Mouse (Mus musculus) MEL (cell line): ENCODE measurements around the gene Stmn1. TPM values are rescaled to one million over a fixed set of nuclear protein-coding genes. Genes with fewer than 3 reads are reported as not detected.

ENCODE experiments used
- DNase-seq: peaks from one replicate; pipeline ENCODE4 v3.0.0; 2011; ENCODE audit warnings: low read depth, low spot score
- H3K27ac ChIP-seq: 2 replicates; pipeline ENCODE4 v1.5.1; 2012; ENCODE audit warnings: low read depth, mild to moderate bottlenecking, control low read depth, low read length, moderate library complexity; ENCODE audit not compliant: control insufficient read depth
- H3K27me3 ChIP-seq, 2 experiments: fragments of 150-350 bp in 1 of 2; sonication (generic) in 1 of 2; 2 replicates each; pipeline ENCODE4 v1.6.1; 2012; ENCODE audit warnings: low read length in 2 of 2, mild to moderate bottlenecking in 2 of 2, improper control_type of control experiment in 1 of 2, moderate library complexity in 1 of 2; ENCODE audit not compliant: insufficient read depth in 2 of 2, control insufficient read depth in 1 of 2
- H3K36me3 ChIP-seq, 2 experiments: 2 replicates each; pipeline ENCODE4 v1.6.1; 2012 to 2014; ENCODE audit warnings: low read length in 2 of 2, improper control_type of control experiment in 1 of 2, inconsistent platforms in 1 of 2, mild to moderate bottlenecking in 1 of 2; ENCODE audit not compliant: insufficient read depth in 2 of 2, control insufficient read depth in 1 of 2
- H3K4me1 ChIP-seq, 2 experiments: fragments of 150-350 bp in 1 of 2; sonication (generic) in 1 of 2; 2 replicates each; pipeline ENCODE4 v1.6.1; 2012; ENCODE audit warnings: low read length in 2 of 2, improper control_type of control experiment in 1 of 2, mild to moderate bottlenecking in 1 of 2; ENCODE audit not compliant: insufficient read depth in 2 of 2, control insufficient read depth in 1 of 2
- H3K4me3 ChIP-seq, 2 experiments: fragments of 150-350 bp in 1 of 2; sonication (generic) in 1 of 2; 2 replicates each; pipeline ENCODE4 v1.5.1; 2012; ENCODE audit warnings: low read depth in 2 of 2, low read length in 2 of 2, mild to moderate bottlenecking in 2 of 2, moderate library complexity in 2 of 2, control low read depth in 1 of 2, improper control_type of control experiment in 1 of 2; ENCODE audit not compliant: control insufficient read depth in 1 of 2, insufficient read depth in 1 of 2
- H3K79me2 ChIP-seq: 2 replicates; pipeline ENCODE4 v1.6.1; 2012; ENCODE audit warnings: mild to moderate bottlenecking, low read length, moderate library complexity; ENCODE audit not compliant: control insufficient read depth, poor library complexity, insufficient read depth
- H3K9ac ChIP-seq: 2 replicates; pipeline ENCODE4 v1.6.1; 2012; ENCODE audit warnings: low read depth, mild to moderate bottlenecking, control low read depth, low read length, moderate library complexity; ENCODE audit not compliant: control insufficient read depth, poor library complexity, severe bottlenecking
- H3K9me3 ChIP-seq: fragments of 150-350 bp; sonication (generic); replicated peaks from 2 replicates; pipeline ENCODE4 v1.6.1; 2012; ENCODE audit warnings: mild to moderate bottlenecking, low read length, improper control_type of control experiment, moderate library complexity; ENCODE audit not compliant: insufficient read depth
- CTCF ChIP-seq, 3 experiments: IDR thresholded peaks in 2 of 3; conservative IDR thresholded peaks in 1 of 3; 2 replicates each; pipeline ENCODE4 v1.5.1; 2011 to 2012; ENCODE audit warnings: low read length in 3 of 3, low read depth in 2 of 3, mild to moderate bottlenecking in 2 of 3, improper control_type of control experiment in 1 of 3, inconsistent platforms in 1 of 3, mixed read lengths in 1 of 3, moderate library complexity in 1 of 3; ENCODE audit not compliant: control insufficient read depth in 1 of 3, insufficient read depth in 1 of 3, poor library complexity in 1 of 3, severe bottlenecking in 1 of 3
- E2F4 ChIP-seq: IDR thresholded peaks from 2 replicates; pipeline ENCODE4 v1.6.1; 2011; ENCODE audit warnings: low read depth, low read length, improper control_type of control experiment, borderline replicate concordance
- GABPA ChIP-seq: IDR thresholded peaks from 2 replicates; pipeline ENCODE4 v1.6.1; 2012; ENCODE audit warnings: low read depth, mild to moderate bottlenecking, inconsistent platforms, low read length, improper control_type of control experiment, moderate library complexity
- HCFC1 ChIP-seq: IDR thresholded peaks from 2 replicates; pipeline ENCODE4 v1.6.1; 2012; ENCODE audit warnings: low read depth, mild to moderate bottlenecking, inconsistent platforms, low read length, improper control_type of control experiment, moderate library complexity
- JUND ChIP-seq: IDR thresholded peaks from 2 replicates; pipeline ENCODE4 v1.6.1; 2011; ENCODE audit warnings: low read depth, mild to moderate bottlenecking, improper control_type of control experiment, low read length
- MXI1 ChIP-seq: IDR thresholded peaks from 2 replicates; pipeline ENCODE4 v1.6.1; 2011; ENCODE audit warnings: mild to moderate bottlenecking, low read depth, low read length, improper control_type of control experiment
- MYB ChIP-seq: IDR thresholded peaks from 2 replicates; pipeline ENCODE4 v1.6.1; 2011; ENCODE audit warnings: mild to moderate bottlenecking, low read depth, low read length, improper control_type of control experiment
- MYC ChIP-seq: IDR thresholded peaks from 2 replicates; pipeline ENCODE4 v1.6.1; 2011; ENCODE audit warnings: low read depth, mild to moderate bottlenecking, low read length, improper control_type of control experiment, moderate library complexity
- NELFE ChIP-seq: IDR thresholded peaks from 2 replicates; pipeline ENCODE4 v1.6.1; 2011; ENCODE audit warnings: low read depth, low read length, improper control_type of control experiment
- NRF1 ChIP-seq: IDR thresholded peaks from 2 replicates; pipeline ENCODE4 v1.6.1; 2014; ENCODE audit warnings: low read depth, mild to moderate bottlenecking, inconsistent platforms, low read length, improper control_type of control experiment, moderate library complexity; ENCODE audit not compliant: poor library complexity, insufficient read depth, severe bottlenecking
- RCOR1 ChIP-seq: IDR thresholded peaks from 2 replicates; pipeline ENCODE4 v1.6.1; 2012; ENCODE audit warnings: low read depth, mild to moderate bottlenecking, inconsistent platforms, low read length, improper control_type of control experiment
- SIN3A ChIP-seq: IDR thresholded peaks from 2 replicates; pipeline ENCODE4 v1.6.1; 2012; ENCODE audit warnings: low read length, improper control_type of control experiment, inconsistent platforms
- TCF12 ChIP-seq: IDR thresholded peaks from 2 replicates; pipeline ENCODE4 v1.6.1; 2014; ENCODE audit warnings: low read depth, mild to moderate bottlenecking, inconsistent platforms, low read length, improper control_type of control experiment, moderate library complexity
- USF1 ChIP-seq: IDR thresholded peaks from 2 replicates; pipeline ENCODE4 v1.6.1; 2014; ENCODE audit warnings: low read depth, mild to moderate bottlenecking, inconsistent platforms, low read length, improper control_type of control experiment, moderate library complexity
- USF2 ChIP-seq, 2 experiments: IDR thresholded peaks; 2 replicates each; pipeline ENCODE4 v1.6.1; 2011 to 2012; ENCODE audit warnings: improper control_type of control experiment in 2 of 2, low read length in 2 of 2, borderline replicate concordance in 1 of 2, inconsistent platforms in 1 of 2, low read depth in 1 of 2, mild to moderate bottlenecking in 1 of 2; ENCODE audit not compliant: insufficient read depth in 1 of 2
- ZC3H11A ChIP-seq: IDR thresholded peaks from 2 replicates; pipeline ENCODE4 v1.6.1; 2012; ENCODE audit warnings: low read depth, mild to moderate bottlenecking, inconsistent platforms, low read length, improper control_type of control experiment
- ZKSCAN1 ChIP-seq: IDR thresholded peaks from 2 replicates; pipeline ENCODE4 v1.6.1; 2012; ENCODE audit warnings: low read depth, mild to moderate bottlenecking, inconsistent platforms, low read length, improper control_type of control experiment, moderate library complexity
- polyA plus RNA-seq, 2 experiments: library from polyadenylated mRNA; stranded (reverse) in 1 of 2; unstranded in 1 of 2; fragments of >175 nt in 1 of 2; fragments of >200 nt in 1 of 2; gene quantifications; 2 replicates each; pipeline versions ENCODE4 v1.2.1 to v1.2.4; 2012; ENCODE audit warnings: low replicate concordance in 2 of 2, low read depth in 1 of 2; ENCODE audit not compliant: insufficient read length in 2 of 2, insufficient read depth in 1 of 2, missing spikeins in 1 of 2
- total RNA-seq: library from RNA; depleted of rRNA; stranded (reverse); fragments of 300-350 nt; gene quantifications from 2 replicates; pipeline ENCODE4 v1.2.3, GENCODE M21; 2012

Stmn1 gene
- total and polyA plus RNA-seq, 3 experiments, result 214 to 350 TPM; not detected in 1

DNA sequence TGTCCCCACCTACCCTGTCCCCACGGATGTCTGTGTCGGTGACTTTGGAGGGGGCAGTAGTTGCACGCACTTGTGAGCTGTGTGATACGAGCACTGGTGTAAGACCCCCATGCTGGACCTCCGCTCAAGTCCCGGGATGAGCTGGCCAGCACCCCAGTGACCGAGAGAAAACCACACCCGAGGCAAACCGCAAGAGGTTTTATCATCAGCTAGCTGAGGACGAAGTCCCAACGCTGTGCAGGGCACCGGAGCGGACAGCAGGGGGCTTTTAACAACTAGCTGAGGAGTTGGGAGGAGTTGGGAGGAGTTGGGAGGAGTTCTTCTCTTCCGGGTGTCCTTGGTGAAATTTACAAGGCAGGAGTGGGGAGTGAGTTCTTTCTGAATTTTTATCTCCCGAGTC is 44.7 kb downstream of the Stmn1 start:
- no peak for DNase-seq
- H3K9me3 ChIP-seq, result no peaks in the 10 kb centered on the region
- no peak overlapping the region for H3K27ac ChIP-seq
- no peak overlapping the region for H3K9ac ChIP-seq
- H3K4me3 ChIP-seq, result no peak overlapping the region
- peaks cover 0 to 17% of the 10 kb centered on the region in 2 experiments; a peak in 3 of 4 replicates for H3K36me3 ChIP-seq
- H3K27me3 ChIP-seq, result no peaks in the 10 kb centered on the region
- peaks cover 16 to 17% of the 10 kb centered on the region in 2 experiments for H3K4me1 ChIP-seq
- TF ChIP-seq MXI1 (no peak), HCFC1 (no peak), TCF12 (no peak), ZC3H11A (no peak), RCOR1 (no peak), MYC (no peak), GABPA (no peak), SIN3A (no peak), ZKSCAN1 (no peak), CTCF (IDR thresholded peaks at IDR 0.05 in 2 of 3, conservative IDR thresholded peaks at IDR 0.05 in 1 of 3; ENCODE audit: control insufficient read depth in 1 of 3, insufficient read depth in 1 of 3, low read depth in 2 of 3, low read length in 3 of 3, poor library complexity in 1 of 3, severe bottlenecking in 1 of 3) (no peak)
- H3K79me2 ChIP-seq, result peaks cover 24% of the 10 kb centered on the region

- no peak overlapping the region for H3K9ac ChIP-seq
- peaks cover 9 to 14% of the 10 kb centered on the region in 2 experiments for H3K4me1 ChIP-seq
- H3K27me3 ChIP-seq, result no peaks in the 10 kb centered on the region
- H3K9me3 ChIP-seq, result no peaks in the 10 kb centered on the region
- peaks cover 0 to 15% of the 10 kb centered on the region in 2 experiments; a peak in 3 of 4 replicates for H3K36me3 ChIP-seq
- no peak for DNase-seq
- H3K4me3 ChIP-seq, result no peak overlapping the region
- TF ChIP-seq USF2 (IDR thresholded peaks at IDR 0.05; ENCODE audit: borderline replicate concordance in 1 of 2, insufficient read depth in 1 of 2, low read depth in 1 of 2, low read length in 2 of 2), result no peak
- no peak for TF ChIP-seq USF1
- no peak for TF ChIP-seq NELFE
- no peak for TF ChIP-seq MYB
- no peak for TF ChIP-seq JUND
- TF ChIP-seq E2F4, result no peak
- TF ChIP-seq ZC3H11A, result no peak
- no peak for TF ChIP-seq NRF1
- no peak for TF ChIP-seq MYC
- no peak for TF ChIP-seq CTCF (IDR thresholded peaks at IDR 0.05 in 2 of 3, conservative IDR thresholded peaks at IDR 0.05 in 1 of 3; ENCODE audit: control insufficient read depth in 1 of 3, insufficient read depth in 1 of 3, low read depth in 2 of 3, low read length in 3 of 3, poor library complexity in 1 of 3, severe bottlenecking in 1 of 3)
- TF ChIP-seq, all 39 proteins: peak for 0
- H3K27ac ChIP-seq, result no peak overlapping the region
- H3K79me2 ChIP-seq, result peaks cover 26% of the 10 kb centered on the region
Measured at GRCm38 (mm10) chr4:134514309-134514930, 46.3 kb downstream of the Stmn1 start.
